Mouse (Mus musculus): ENCODE data around the gene 4933414I15Rik. TPM values are rescaled to one million over a fixed set of nuclear protein-coding genes. Genes with fewer than 3 reads are reported as not detected.

The 4933414I15Rik gene
- not detected for total RNA-seq (2023)

GRCm38 (mm10) chr11:50943506-50943905, at the start of gene 4933414I15Rik:
Gene 4933414I15Rik (minus strand): TSS chr11:50943765.

GRCm38 (mm10) chr11:50981667-50982066, 38.1 kb upstream of the 4933414I15Rik start, which contains the start of gene Olfr1377:
Gene Olfr1377 (plus strand): TSS chr11:50981967.

GRCm38 (mm10) chr11:50966230-50966629, 22.7 kb upstream of the 4933414I15Rik start, which contains the start of gene Olfr1378:
Gene Olfr1378 (plus strand): TSS chr11:50966530.

GRCm38 (mm10) chr11:50953665-50954064, 10.1 kb upstream of the 4933414I15Rik start, which contains the start of gene Prop1:
Gene Prop1 (minus strand): TSS chr11:50953765.

GRCm38 (mm10) chr11:50931451-50931866, 12.1 kb downstream of the 4933414I15Rik start, which contains the start of gene Zfp354b:
Gene Zfp354b (minus strand): TSS chr11:50931633.

GRCm38 (mm10) chr11:50915671-50916320, 27.8 kb downstream of the 4933414I15Rik start, which contains the start of gene Zfp2:
Gene Zfp2 (minus strand): TSS chr11:50916165.

Other genes with a start within 250 kb of the 4933414I15Rik start
- 10 to 100 TPM in 1 of 2 experiments, 1 to 10 TPM in 1; 8.3 to 10.1 TPM for gene Zfp354c, start 116.0 kb downstream of the 4933414I15Rik start, total RNA-seq (2023)
- under 1 TPM in 1 of 2 experiments, not detected in 1; 0.58 TPM for gene Zfp879, start 102.2 kb downstream of the 4933414I15Rik start, total RNA-seq (2023)
- gene Grm6, start 93.1 kb downstream of the 4933414I15Rik start, total RNA-seq (2023) = 10 to 100 TPM; 41.7 to 44.7 TPM
- gene Zfp454, start 56.1 kb downstream of the 4933414I15Rik start, total RNA-seq (2023) = under 1 TPM; 0.26 to 0.56 TPM
- gene Zfp2, start 27.6 kb downstream of the 4933414I15Rik start, total RNA-seq (2023) = 1 to 10 TPM; 2.5 to 4.0 TPM
- gene Zfp354b, start 12.1 kb downstream of the 4933414I15Rik start, total RNA-seq (2023) = 1 to 10 TPM in 1 of 2 experiments, under 1 TPM in 1; 0.75 to 1.8 TPM
- not detected for gene Prop1, start 10.0 kb upstream of the 4933414I15Rik start, total RNA-seq (2023)
- not detected for gene Olfr1378, start 22.8 kb upstream of the 4933414I15Rik start, total RNA-seq (2023)
- gene Olfr1377, start 38.2 kb upstream of the 4933414I15Rik start, total RNA-seq (2023) = not detected
- not detected for gene Olfr51, start 59.8 kb upstream of the 4933414I15Rik start, total RNA-seq (2023)
- gene Olfr54, start 70.5 kb upstream of the 4933414I15Rik start, total RNA-seq (2023) = not detected
- gene Olfr1375, start 104.3 kb upstream of the 4933414I15Rik start, total RNA-seq (2023) = not detected
- not detected for gene Zfp354a, start 115.5 kb upstream of the 4933414I15Rik start, total RNA-seq (2023)